Mouse (Mus musculus): Measurements from ENCODE around the gene Lce3d.
A peak's percentile ranks its signal among the peaks of the same experiment; 100 is the strongest.

Gene Lce3d

DNA sequence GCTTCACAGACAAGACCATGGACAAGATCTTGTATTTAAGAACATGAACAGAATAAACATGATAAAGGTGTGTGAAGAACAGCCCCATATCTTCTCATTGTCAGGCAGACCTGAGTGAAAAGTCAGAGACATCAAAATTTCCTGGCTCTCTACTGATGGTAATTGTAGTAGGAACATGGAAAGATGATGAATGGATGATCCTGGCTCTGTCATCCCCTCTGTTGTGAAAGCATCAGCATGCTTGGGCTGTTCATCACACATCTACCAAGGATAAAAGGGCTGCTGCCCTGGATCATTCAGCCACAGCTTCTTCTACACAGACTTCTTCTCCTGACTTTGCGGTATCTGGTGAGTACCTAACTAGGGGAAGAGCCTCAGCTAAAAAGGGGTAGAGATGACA is at the start of gene Lce3d:
Gene Lce3d, plus strand, starts transcription at position 301 of the 400 bp plus-strand sequence.
- no peak for DNase-seq

GRCm38 (mm10) chr3:92907571-92907970 is 49.6 kb upstream of the Lce3d start:
- DNase-seq: no peak

- DNase-seq: no peak
Measured at GRCm38 (mm10) chr3:92920364-92920763, 36.8 kb upstream of the Lce3d start.

DNA sequence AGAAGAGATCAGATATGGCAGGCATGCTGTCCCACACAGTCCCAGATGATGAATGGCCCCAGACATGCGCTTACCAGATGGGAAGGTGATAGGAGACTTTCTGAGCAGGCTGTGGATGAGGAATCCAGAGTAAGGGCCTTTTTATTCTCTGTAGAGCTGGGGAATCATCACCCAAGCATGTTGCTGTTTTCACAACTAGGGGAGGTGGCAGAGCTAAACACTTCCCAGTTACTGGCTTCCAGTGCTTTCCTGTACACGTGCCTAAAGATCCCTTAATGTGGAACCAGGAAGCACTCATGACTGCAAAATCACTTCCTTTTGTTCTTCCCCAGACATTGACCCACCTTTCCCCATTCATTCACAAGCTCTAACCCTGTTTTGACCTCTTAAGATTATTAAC is 31.1 kb upstream of the Lce3d start, which contains the start of gene Lce3a:
Gene Lce3a, minus strand, starts transcription at position 101 of the 400 bp plus-strand sequence.
- no peak for DNase-seq

GRCm38 (mm10) chr3:92932679-92933078 is 24.5 kb upstream of the Lce3d start, which contains the start of gene Lce3b:
TSS of gene Lce3b (plus strand) at chr3:92932979.
- DNase-seq: no peak

GRCm38 (mm10) chr3:92944186-92944585 is 13.0 kb upstream of the Lce3d start, which contains the start of gene Lce3c:
TSS of gene Lce3c (plus strand) at chr3:92944486.
- DNase-seq: no peak

DNA sequence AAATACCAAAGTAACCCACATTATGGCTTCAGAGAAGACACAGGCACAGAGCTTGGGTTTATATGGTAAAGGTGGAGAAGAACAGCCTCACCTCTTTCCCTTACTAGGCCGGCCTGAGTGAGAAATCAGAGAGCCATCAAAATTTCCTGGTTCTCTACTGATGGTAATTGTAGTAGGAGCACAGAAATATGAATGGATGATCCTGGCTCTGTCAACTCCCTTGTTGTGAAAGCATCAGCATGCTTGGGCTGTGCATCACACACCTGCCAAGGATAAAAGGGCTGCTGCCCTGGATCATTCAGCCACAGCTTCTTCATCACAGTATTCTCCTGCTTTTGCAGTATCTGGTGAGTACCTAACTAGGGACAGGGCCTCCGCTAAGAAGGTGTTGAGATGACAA is 9.6 kb downstream of the Lce3d start, which contains the start of gene Lce3e:
Gene Lce3e, plus strand, starts transcription at position 301 of the 400 bp plus-strand sequence.
- DNase-seq: no peak

GRCm38 (mm10) chr3:92978484-92978883 is 21.3 kb downstream of the Lce3d start:
- DNase-seq: no peak

DNA sequence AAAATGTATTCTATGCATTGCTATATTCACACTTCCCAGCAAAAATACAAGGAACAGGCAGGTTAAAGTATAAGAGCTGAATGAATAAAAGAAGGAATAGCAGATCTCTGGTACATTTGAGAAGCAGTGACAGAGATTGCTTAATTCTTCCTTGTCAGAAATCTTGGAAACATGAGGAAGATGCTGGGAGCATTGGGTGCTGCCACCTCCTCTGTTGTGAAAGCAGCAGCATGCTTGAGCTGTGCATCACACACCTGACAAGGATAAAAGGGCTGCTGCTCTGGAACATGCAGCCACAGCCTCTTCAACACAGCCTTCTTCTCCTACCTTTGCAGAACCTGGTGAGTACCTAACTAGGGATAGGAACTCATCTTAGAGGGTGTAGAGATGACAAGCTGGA is 34.7 kb downstream of the Lce3d start, which contains the start of gene Lce3f:
Gene Lce3f, plus strand, starts transcription at position 301 of the 400 bp plus-strand sequence.
- no peak for DNase-seq

GRCm38 (mm10) chr3:92998691-92999090 is 41.5 kb downstream of the Lce3d start:
- DNase-seq: peak; percentile 70

GRCm38 (mm10) chr3:93000621-93001020 is 43.4 kb downstream of the Lce3d start:
- no peak for DNase-seq

GRCm38 (mm10) chr3:93002843-93003242 is 45.7 kb downstream of the Lce3d start:
- DNase-seq: no peak

Data from lung, postnatal 14 days (tissue).